Mouse (Mus musculus) C2C12 (cell line): ENCODE data around the gene Specc1l.

ENCODE experiments used
- CTCF ChIP-seq: IDR thresholded peaks from one replicate; pipeline ENCODE4 v1.5.1; 2011; ENCODE audit not compliant: control insufficient read depth, insufficient read depth, insufficient read length
- MAX ChIP-seq: IDR thresholded peaks from one replicate; pipeline ENCODE4 v1.6.1; 2011; ENCODE audit warnings: mild to moderate bottlenecking, control low read depth

DNA sequence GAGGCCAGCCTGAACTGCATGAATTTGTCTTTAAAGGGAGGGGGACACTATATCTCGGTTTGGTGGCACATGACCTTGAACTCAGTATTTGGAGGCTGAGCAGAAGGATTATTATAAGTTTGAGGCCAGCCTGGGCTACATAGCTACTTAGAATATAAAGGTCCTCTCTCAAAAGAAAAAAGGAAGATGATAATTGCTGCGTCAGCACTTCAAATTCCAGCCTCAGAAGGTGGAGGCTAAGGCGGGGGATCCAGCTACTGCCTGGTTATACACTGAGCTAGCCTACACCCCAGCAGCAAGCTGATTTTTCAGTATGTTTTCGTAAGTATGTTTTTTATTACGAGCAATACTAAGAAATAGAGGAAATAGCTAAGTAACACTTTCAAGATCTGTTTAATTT, 78.8 kb downstream of the Specc1l start:
- TF ChIP-seq CTCF = no peak
- no peak for TF ChIP-seq MAX
